Mouse (Mus musculus): ENCODE results near the gene Agr3.

- TF ChIP-seq POLR2A (IDR thresholded peaks at IDR 0.05; ENCODE audit: insufficient read depth, low read length), result no peak
- no peak for TF ChIP-seq EP300 (IDR thresholded peaks at IDR 0.05; ENCODE audit: insufficient read depth, low read depth, low read length)
- no peak for TF ChIP-seq CTCF (IDR thresholded peaks at IDR 0.05; ENCODE audit: low read depth, low read length)
Measured at GRCm38 (mm10) chr12:35995799-35996198, 70.4 kb downstream of the Agr3 start.

Data from ES-Bruce4 (cell line).